Mouse (Mus musculus) embryonic fibroblast, embryonic 13.5 days (primary cell): ENCODE measurements around the gene Pglyrp3.

Experiments
- CTCF ChIP-seq: IDR thresholded peaks from 2 replicates; pipeline ENCODE4 v1.5.1; 2011; ENCODE audit warnings: mild to moderate bottlenecking, control low read depth, low read length, moderate library complexity, borderline replicate concordance; ENCODE audit not compliant: insufficient read depth
- POLR2A ChIP-seq: IDR thresholded peaks from 2 replicates; pipeline ENCODE4 v1.6.1; 2011; ENCODE audit warnings: low read depth, mild to moderate bottlenecking, control low read depth, low read length, moderate library complexity

- TF ChIP-seq POLR2A, result no peak
- no peak for TF ChIP-seq CTCF
Measured at GRCm38 (mm10) chr3:92033892-92034291, 19.5 kb downstream of the Pglyrp3 start.
